Mouse (Mus musculus) kidney, embryonic 16.5 days (tissue): ENCODE measurements around the gene Soat1. TPM values are rescaled to one million over a fixed set of nuclear protein-coding genes. Genes with fewer than 3 reads are reported as not detected.

ENCODE experiments used
- ATAC-seq: fragments of 200-750 bp; cut with Nextera tagmentation; 2 replicates; pipeline ENCODE4 v1.8.0; 2017; ENCODE audit warnings: moderate TSS enrichment; ENCODE audit not compliant: low FRiP score, low TSS enrichment
- H3K27ac ChIP-seq: fragments of 300-500 bp; sonication (generic); 2 replicates; pipeline ENCODE4 v1.5.1; 2014; ENCODE audit warnings: low read length
- H3K27me3 ChIP-seq: fragments of 300-500 bp; sonication (generic); 2 replicates; pipeline ENCODE4 v1.6.1; 2014; ENCODE audit warnings: low read length, control low read depth, mixed read lengths; ENCODE audit not compliant: insufficient read depth
- H3K36me3 ChIP-seq: fragments of 300-500 bp; sonication (generic); 2 replicates; pipeline ENCODE4 v1.6.1; 2014; ENCODE audit warnings: low read length, control low read depth, mixed read lengths; ENCODE audit not compliant: insufficient read depth
- H3K4me1 ChIP-seq: fragments of 300-500 bp; sonication (generic); 2 replicates; pipeline ENCODE4 v1.6.1; 2014; ENCODE audit warnings: low read length, control low read depth, mixed read lengths; ENCODE audit not compliant: insufficient read depth
- H3K4me2 ChIP-seq: fragments of 300-500 bp; sonication (generic); replicated peaks from 2 replicates; pipeline ENCODE4 v1.6.1; 2014; ENCODE audit warnings: low read depth, low read length
- H3K4me3 ChIP-seq: fragments of 300-500 bp; sonication (generic); 2 replicates; pipeline ENCODE4 v1.5.1; 2014; ENCODE audit warnings: mild to moderate bottlenecking, low read length
- H3K9ac ChIP-seq: fragments of 300-500 bp; sonication (generic); replicated peaks from 2 replicates; pipeline ENCODE4 v1.6.1; 2014; ENCODE audit warnings: low read length
- H3K9me3 ChIP-seq: fragments of 300-500 bp; sonication (generic); 2 replicates; pipeline ENCODE4 v1.6.1; 2016; ENCODE audit warnings: low read length, control low read depth
- WGBS: fragments of 180-500 bp; shearing (Covaris S2); extraction: QIAGEN DNeasy Blood & Tissue Kit; methylation state at CpG from one replicate; pipeline ENCODE4 v1.1.7; 2014; 5-methylcytosine and 5-hydroxymethylcytosine counted together
- polyA plus RNA-seq: library from polyadenylated mRNA; unstranded; fragments of >200 nt; fragmentation: Nextera tagmentation; extraction: Ambion mirVana; gene quantifications from 2 replicates; pipeline ENCODE4 v1.2.1, GENCODE M21; 2015

Soat1 gene
- polyA plus RNA-seq, 1 experiment from 2014 or later = 44.9 TPM

DNA sequence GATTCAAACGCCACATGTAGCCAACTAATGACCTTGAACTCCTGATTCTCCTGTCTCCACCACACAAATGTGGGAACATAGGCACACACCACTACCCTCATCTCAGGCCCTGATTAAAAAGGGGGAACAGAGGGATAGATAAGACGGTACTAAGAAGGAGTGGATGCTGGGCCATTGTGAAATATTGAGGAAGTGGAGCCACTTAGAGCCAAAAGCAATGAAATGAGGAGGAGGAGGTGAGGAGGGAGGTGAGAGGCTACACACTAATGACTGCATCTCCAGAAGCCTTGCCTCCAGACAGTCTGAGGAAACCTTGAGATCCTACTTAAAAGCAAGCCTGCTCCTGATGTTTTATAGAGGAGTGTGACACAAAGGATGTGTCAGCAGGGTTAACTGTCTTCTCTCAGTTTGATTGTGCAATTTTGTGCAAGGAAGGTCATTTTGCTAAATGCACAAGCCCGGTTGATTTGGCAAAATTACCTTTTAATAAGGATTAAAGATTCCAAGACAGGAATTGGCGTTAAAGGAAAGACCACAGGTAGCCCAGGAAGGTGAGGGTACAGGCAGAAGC lies 17.2 kb upstream of the Soat1 start:
- no peaks in the 10 kb centered on the region for H3K27me3 ChIP-seq
- H3K9ac ChIP-seq = no peak overlapping the region
- no peaks in the 10 kb centered on the region for H3K36me3 ChIP-seq
- H3K27ac ChIP-seq = no peak overlapping the region
- H3K4me3 ChIP-seq = no peak overlapping the region
- no peaks in the 10 kb centered on the region for H3K9me3 ChIP-seq
- ATAC-seq = no peak
- WGBS = 78% methylated on average over 4 of the region's 4 CpGs
- no peak overlapping the region for H3K4me2 ChIP-seq
- H3K4me1 ChIP-seq = no peaks in the 10 kb centered on the region

DNA sequence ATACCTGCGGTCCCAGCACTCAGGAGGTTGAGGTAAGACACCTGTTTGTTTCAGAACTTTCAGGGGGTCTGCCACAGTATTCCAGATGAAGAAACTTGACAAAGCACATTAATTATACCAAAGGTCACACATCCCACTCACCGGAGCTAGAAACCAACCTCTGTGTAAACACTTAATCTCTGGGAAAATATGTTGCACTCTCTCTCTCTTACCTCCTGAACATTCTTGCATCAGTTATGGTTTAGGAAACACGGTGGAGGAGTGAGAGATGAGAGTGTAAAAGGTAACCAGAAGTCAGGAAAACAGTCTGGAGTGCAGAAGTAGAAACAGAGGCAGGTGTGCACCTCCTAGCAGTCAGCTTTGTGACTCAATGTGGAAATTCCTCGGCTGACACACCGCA lies 13.9 kb upstream of the Soat1 start:
- no peaks in the 10 kb centered on the region for H3K9me3 ChIP-seq

DNA sequence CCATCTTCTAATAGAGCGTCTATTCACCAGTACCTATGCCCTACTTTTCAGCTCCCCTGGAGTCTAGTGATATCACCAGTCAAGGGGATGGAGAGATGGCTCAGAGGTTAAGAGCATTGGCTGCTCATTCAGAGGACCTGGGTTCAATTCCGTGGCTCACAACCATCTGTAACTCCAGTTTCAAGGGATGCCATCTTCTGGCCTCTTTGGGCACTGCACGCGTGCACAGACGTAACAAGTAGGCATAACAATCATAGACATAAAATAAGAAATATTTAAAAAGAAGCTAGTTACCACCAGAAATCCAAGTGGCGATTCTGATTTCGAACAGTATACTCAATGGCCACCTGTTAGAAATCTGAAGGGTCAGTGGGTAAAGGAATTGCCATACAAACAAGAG lies 13.4 kb upstream of the Soat1 start:
- H3K4me2 ChIP-seq = no peak overlapping the region
- H3K36me3 ChIP-seq = no peaks in the 10 kb centered on the region
- no peak overlapping the region for H3K9ac ChIP-seq
- no peaks in the 10 kb centered on the region for H3K27me3 ChIP-seq
- H3K27ac ChIP-seq = no peak overlapping the region
- WGBS = 96% methylated on average over 7 of the region's 7 CpGs
- H3K4me1 ChIP-seq = no peaks in the 10 kb centered on the region
- no peak overlapping the region for H3K4me3 ChIP-seq
- no peaks in the 10 kb centered on the region for H3K9me3 ChIP-seq
- no peak for ATAC-seq

More for the DNA sequence above, 13.9 kb upstream of the Soat1 start:
- no peaks in the 10 kb centered on the region for H3K36me3 ChIP-seq
- ATAC-seq = no peak
- 60% methylated on average over 5 of the region's 5 CpGs for WGBS
- no peak overlapping the region for H3K4me2 ChIP-seq
- H3K9ac ChIP-seq = no peak overlapping the region
- H3K27ac ChIP-seq = no peak overlapping the region
- H3K4me3 ChIP-seq = no peak overlapping the region
- no peaks in the 10 kb centered on the region for H3K27me3 ChIP-seq
- no peaks in the 10 kb centered on the region for H3K4me1 ChIP-seq

DNA sequence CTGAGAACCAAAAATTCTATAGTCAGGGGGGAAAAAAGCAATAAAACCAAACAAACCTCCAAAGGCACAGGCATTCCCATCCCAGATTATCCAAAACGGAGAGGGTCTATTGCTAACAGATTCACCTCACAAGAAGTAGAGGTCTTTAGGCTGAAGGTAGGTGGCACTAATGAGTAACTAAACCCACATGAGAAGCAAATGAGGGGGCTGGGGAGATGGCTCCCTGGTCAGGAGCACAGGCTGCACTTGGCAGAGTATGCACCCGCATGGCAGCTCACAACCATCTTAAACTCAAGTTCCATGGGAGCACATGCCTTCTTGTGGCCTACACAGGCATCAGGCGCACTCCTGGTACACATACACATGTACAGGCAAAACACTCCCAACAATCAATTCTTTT lies 7.7 kb upstream of the Soat1 start:
- Histone ChIP-seq H3K27ac (no peak overlapping the region), H3K4me2 (no peak overlapping the region), H3K4me1 (no peaks in the 10 kb centered on the region), H3K36me3 (no peaks in the 10 kb centered on the region), H3K4me3 (no peak overlapping the region), H3K27me3 (no peaks in the 10 kb centered on the region), H3K9ac (no peak overlapping the region), H3K9me3 (no peaks in the 10 kb centered on the region)
- no peak for ATAC-seq
- 89% methylated on average over 3 of the region's 3 CpGs for WGBS

DNA sequence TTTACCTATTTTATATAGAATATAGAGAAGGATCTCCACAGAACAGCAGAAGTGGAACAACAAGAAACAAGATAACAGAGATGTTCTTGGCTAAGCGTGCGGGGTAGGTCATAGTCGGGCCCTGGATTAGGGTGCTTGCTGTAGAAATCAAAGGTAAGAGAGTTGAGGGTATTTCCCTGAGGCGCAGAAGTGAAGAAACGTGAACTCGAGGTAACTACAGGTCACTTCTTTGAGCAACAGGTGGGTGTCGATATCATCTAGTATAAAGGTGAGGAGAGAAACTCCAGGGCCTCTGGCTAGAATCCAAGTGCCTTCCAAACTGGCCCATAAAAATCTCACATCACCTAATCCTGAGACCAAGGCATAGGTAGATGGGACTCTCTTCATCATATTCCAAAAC lies 2.4 kb upstream of the Soat1 start:
- Histone ChIP-seq H3K4me3 (no peak overlapping the region), H3K27me3 (no peaks in the 10 kb centered on the region), H3K9me3 (no peaks in the 10 kb centered on the region), H3K4me2 (no peak overlapping the region), H3K27ac (no peak overlapping the region), H3K4me1 (peaks cover 8% of the 10 kb centered on the region), H3K36me3 (no peaks in the 10 kb centered on the region), H3K9ac (no peak overlapping the region)
- ATAC-seq = no peak
- 43% methylated on average over 7 of the region's 7 CpGs for WGBS

DNA sequence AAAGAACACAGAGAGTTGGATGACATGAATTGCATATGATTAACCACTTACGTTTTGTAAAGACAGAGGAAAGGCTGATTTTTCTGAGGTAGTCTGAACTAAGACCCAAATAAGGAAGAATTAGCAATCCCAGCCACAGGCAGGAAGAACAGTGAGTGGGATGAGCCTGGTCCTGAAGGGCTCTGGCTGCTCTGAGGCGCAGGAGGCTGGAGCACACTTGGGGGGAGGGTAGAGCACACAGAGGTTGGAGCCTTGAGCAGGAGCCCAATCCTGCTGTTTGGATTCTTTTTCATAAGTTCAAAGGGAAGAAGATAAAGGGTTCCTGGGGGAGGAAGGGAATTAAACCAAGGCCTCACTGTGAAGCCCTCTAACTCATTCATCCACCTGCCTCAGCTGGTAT lies 1.9 kb upstream of the Soat1 start:
- H3K4me3 ChIP-seq = no peak overlapping the region
- WGBS = 43% methylated on average over 2 of the region's 2 CpGs
- H3K4me1 ChIP-seq = peaks cover 11% of the 10 kb centered on the region
- no peak overlapping the region for H3K9ac ChIP-seq
- no peaks in the 10 kb centered on the region for H3K9me3 ChIP-seq
- no peak for ATAC-seq
- no peaks in the 10 kb centered on the region for H3K27me3 ChIP-seq
- H3K36me3 ChIP-seq = no peaks in the 10 kb centered on the region
- no peak overlapping the region for H3K27ac ChIP-seq
- no peak overlapping the region for H3K4me2 ChIP-seq

DNA sequence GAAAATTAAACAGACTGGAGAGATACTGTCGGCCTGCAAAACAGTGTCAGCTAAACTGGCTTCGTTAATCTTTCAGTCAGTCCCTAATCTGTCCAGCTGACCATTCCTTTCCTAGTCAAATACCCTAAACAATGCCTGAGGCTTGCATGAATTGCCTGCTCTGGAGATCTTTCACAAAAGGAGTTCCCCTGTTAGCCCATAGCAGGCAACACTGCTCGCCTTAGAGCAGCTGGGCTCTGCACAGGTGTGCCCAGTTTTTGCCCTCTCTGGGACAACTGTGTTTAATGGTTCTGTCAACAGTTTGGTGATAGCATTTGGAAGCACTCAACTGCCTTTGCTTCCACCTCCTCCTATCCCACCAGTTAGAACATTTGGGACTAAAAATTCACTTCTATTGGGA lies 723 bp upstream of the Soat1 start:
- no peak overlapping the region for H3K9ac ChIP-seq
- no peaks in the 10 kb centered on the region for H3K36me3 ChIP-seq
- no peaks in the 10 kb centered on the region for H3K9me3 ChIP-seq
- H3K4me1 ChIP-seq = peaks cover 18% of the 10 kb centered on the region
- H3K27me3 ChIP-seq = no peaks in the 10 kb centered on the region
- no peak overlapping the region for H3K4me2 ChIP-seq
- H3K27ac ChIP-seq = no peak overlapping the region
- H3K4me3 ChIP-seq = no peak overlapping the region
- 63% methylated on average over 3 of the region's 3 CpGs for WGBS
- no peak for ATAC-seq

DNA sequence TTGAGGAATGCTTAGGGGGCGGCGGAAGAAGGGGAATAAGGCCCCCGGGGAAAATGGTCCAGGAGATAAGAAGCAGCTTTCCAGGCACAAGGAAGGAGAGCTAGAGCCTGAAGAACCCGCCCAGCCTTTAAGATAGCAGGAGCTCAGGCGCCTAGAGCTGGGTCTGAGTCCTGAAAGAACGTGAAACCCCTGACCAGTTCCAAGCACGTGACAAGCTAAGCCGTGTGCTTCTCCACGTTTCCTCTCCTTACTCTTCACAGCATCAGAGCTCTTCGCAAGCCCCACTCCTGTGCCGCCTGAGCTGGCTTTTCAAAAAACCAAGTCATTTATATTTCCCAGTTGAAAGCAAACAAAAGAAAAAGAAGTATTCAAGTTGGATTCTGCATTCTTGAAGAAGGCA lies 1.1 kb downstream of the Soat1 start:
- Histone ChIP-seq H3K4me2 (peak overlapping the region; percentile 72), H3K36me3 (peaks cover 7% of the 10 kb centered on the region), H3K9me3 (peaks cover 5% of the 10 kb centered on the region), H3K4me3 (peak overlapping the region; percentile 92), H3K27me3 (no peaks in the 10 kb centered on the region), H3K9ac (peak overlapping the region; percentile 18), H3K27ac (peak overlapping the region; percentile 44; the same call in 1 of the 2 replicates), H3K4me1 (peaks cover 18% of the 10 kb centered on the region)
- WGBS = 2% methylated on average over 11 of the region's 11 CpGs
- no peak for ATAC-seq

DNA sequence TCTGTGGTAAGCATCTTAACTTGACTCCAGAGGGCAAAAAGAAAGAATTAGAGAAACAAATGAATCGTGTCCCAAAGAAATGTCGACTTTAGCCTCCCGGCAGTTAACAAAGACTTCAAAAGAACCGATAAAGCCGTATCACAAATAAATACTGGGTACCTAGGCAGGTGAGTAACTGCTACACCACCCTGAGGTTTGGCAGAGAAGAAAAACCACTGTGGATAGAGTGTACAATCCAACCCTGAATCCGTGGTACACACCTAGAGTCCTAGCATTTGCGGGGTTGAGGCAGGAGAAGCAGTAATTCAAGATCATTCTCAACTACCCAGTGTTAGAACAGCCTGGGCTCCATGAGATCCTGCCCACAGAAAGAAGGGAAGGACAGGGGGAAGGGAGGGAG lies 2.2 kb downstream of the Soat1 start:
- Histone ChIP-seq H3K4me2 (peak overlapping the region; percentile 72), H3K4me1 (peaks cover 18% of the 10 kb centered on the region), H3K36me3 (peaks cover 7% of the 10 kb centered on the region), H3K4me3 (peak overlapping the region; percentile 19; the same call in 1 of the 2 replicates), H3K9ac (0 out of 2 replicates have a peak overlapping the region, but pooled peaks have one; percentile 51), H3K27ac (peak overlapping the region; percentile 34; the same call in 1 of the 2 replicates), H3K27me3 (no peaks in the 10 kb centered on the region), H3K9me3 (peaks cover 5% of the 10 kb centered on the region)
- no peak for ATAC-seq
- 85% methylated on average over 7 of the region's 7 CpGs for WGBS

DNA sequence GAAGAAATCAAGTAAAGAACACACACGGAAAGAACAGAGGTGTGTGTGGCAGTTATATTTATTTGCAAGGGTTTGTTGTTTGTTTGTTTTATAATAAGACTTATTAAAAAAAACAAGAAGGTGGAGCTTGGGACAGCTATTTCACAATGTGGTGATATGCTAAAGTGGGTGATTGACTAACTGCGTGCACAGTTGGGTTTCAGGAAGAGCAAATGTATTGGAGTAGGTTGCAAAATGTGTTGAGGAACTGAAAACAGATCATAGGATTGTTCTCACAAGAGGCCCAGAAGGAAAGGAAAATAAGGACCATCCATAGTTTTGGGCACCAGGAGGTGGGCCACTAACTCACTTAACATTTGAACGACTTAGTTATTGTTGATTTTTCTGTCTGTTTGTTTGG lies 3.1 kb downstream of the Soat1 start:
- Histone ChIP-seq H3K27ac (0 out of 2 replicates have a peak overlapping the region, but pooled peaks have one; percentile 25), H3K4me2 (no peak overlapping the region), H3K36me3 (peaks cover 15% of the 10 kb centered on the region), H3K4me1 (peaks cover 18% of the 10 kb centered on the region), H3K27me3 (no peaks in the 10 kb centered on the region), H3K4me3 (no peak overlapping the region), H3K9me3 (peaks cover 11% of the 10 kb centered on the region), H3K9ac (no peak overlapping the region)
- WGBS = 75% methylated on average over 3 of the region's 3 CpGs
- no peak for ATAC-seq
